Mouse (Mus musculus) E14TG2a.4 (cell line): ENCODE data around the gene Plpp4.

Source experiments
- H3K27me3 ChIP-seq: 2 replicates; pipeline ENCODE4 v1.6.1; 2014; ENCODE audit warnings: low read length, control low read depth; ENCODE audit not compliant: insufficient read depth
- H3K36me3 ChIP-seq: 2 replicates; pipeline ENCODE4 v1.6.1; 2014; ENCODE audit warnings: low read length, control low read depth; ENCODE audit not compliant: insufficient read depth
- H3K4me1 ChIP-seq: replicated peaks from 2 replicates; pipeline ENCODE4 v1.6.1; 2014; ENCODE audit warnings: low read depth, low read length, control low read depth
- H3K4me3 ChIP-seq: replicated peaks from 2 replicates; pipeline ENCODE4 v1.5.1; 2014; ENCODE audit warnings: mild to moderate bottlenecking, low read length
- H3K9me3 ChIP-seq: 2 replicates; pipeline ENCODE4 v1.6.1; 2014; ENCODE audit warnings: low read length, control low read depth
- CTCF ChIP-seq: conservative IDR thresholded peaks from 2 replicates; pipeline ENCODE4 v1.5.1; 2014; ENCODE audit warnings: low read length
- NANOG ChIP-seq: IDR thresholded peaks from 2 replicates; pipeline ENCODE4 v1.6.1; 2014; ENCODE audit warnings: borderline replicate concordance, low read length, mixed read lengths
- POU5F1 ChIP-seq: IDR thresholded peaks from 2 replicates; pipeline ENCODE4 v1.6.1; 2014; ENCODE audit warnings: low read length, borderline replicate concordance

The Plpp4 gene

GRCm38 (mm10) chr7:129399071-129399470, 142.2 kb downstream of the Plpp4 start:
- peaks cover 36% of the 10 kb centered on the region for H3K4me1 ChIP-seq
- no peaks in the 10 kb centered on the region for H3K9me3 ChIP-seq
- no peaks in the 10 kb centered on the region for H3K36me3 ChIP-seq
- H3K27me3 ChIP-seq: no peaks in the 10 kb centered on the region
- no peak for TF ChIP-seq CTCF
- no peak overlapping the region for H3K4me3 ChIP-seq

GRCm38 (mm10) chr7:129402695-129403364, 146.0 kb downstream of the Plpp4 start:
- H3K27me3 ChIP-seq: no peaks in the 10 kb centered on the region
- no peak overlapping the region for H3K4me3 ChIP-seq
- no peaks in the 10 kb centered on the region for H3K9me3 ChIP-seq
- TF ChIP-seq POU5F1: no peak
- TF ChIP-seq CTCF: no peak
- TF ChIP-seq NANOG: no peak
- peaks cover 47% of the 10 kb centered on the region for H3K4me1 ChIP-seq
- peaks cover 5% of the 10 kb centered on the region; the same call in 1 of the 2 replicates for H3K36me3 ChIP-seq

GRCm38 (mm10) chr7:129406069-129406468, 149.2 kb downstream of the Plpp4 start:
- peaks cover 53% of the 10 kb centered on the region for H3K4me1 ChIP-seq
- H3K4me3 ChIP-seq: no peak overlapping the region
- no peak for TF ChIP-seq NANOG
- no peak for TF ChIP-seq POU5F1
- TF ChIP-seq CTCF: no peak
- no peaks in the 10 kb centered on the region for H3K27me3 ChIP-seq
- peaks cover 5% of the 10 kb centered on the region; the same call in 1 of the 2 replicates for H3K36me3 ChIP-seq
- H3K9me3 ChIP-seq: no peaks in the 10 kb centered on the region

- peaks cover 26% of the 10 kb centered on the region for H3K9me3 ChIP-seq
- H3K36me3 ChIP-seq: peaks cover 14% of the 10 kb centered on the region
- H3K4me3 ChIP-seq: no peak overlapping the region
- TF ChIP-seq NANOG: peak; percentile 57; the same call in 1 of the 2 replicates
- TF ChIP-seq POU5F1: peak; percentile 83
- TF ChIP-seq CTCF: no peak
- peaks cover 42% of the 10 kb centered on the region for H3K4me1 ChIP-seq
- H3K27me3 ChIP-seq: no peaks in the 10 kb centered on the region
Observed at GRCm38 (mm10) chr7:129412695-129413094, 155.9 kb downstream of the Plpp4 start.

DNA sequence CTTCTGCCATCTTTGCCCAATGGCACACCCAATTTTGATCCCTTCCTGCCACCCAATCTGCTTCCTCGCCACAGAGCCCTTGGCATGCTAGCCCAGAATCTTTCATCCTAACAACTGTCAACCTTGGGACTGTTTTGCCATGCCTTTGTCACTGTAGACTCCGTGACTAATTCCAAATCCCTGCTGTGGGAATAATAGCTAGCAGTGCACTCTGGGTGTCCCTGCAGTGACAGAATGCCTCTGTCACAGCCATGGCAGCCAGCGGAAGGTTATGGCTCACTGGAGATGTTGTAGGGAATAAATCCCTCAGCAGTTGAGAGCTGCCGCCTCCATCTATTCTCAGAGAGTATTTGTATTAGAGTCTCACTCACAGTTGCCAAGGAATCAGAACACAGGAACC, 158.3 kb downstream of the Plpp4 start:
- TF ChIP-seq NANOG (no peak), CTCF (no peak), POU5F1 (no peak)
- Histone ChIP-seq H3K4me1 (peaks cover 28% of the 10 kb centered on the region), H3K4me3 (no peak overlapping the region), H3K36me3 (peaks cover 14% of the 10 kb centered on the region), H3K9me3 (peaks cover 26% of the 10 kb centered on the region), H3K27me3 (no peaks in the 10 kb centered on the region)

DNA sequence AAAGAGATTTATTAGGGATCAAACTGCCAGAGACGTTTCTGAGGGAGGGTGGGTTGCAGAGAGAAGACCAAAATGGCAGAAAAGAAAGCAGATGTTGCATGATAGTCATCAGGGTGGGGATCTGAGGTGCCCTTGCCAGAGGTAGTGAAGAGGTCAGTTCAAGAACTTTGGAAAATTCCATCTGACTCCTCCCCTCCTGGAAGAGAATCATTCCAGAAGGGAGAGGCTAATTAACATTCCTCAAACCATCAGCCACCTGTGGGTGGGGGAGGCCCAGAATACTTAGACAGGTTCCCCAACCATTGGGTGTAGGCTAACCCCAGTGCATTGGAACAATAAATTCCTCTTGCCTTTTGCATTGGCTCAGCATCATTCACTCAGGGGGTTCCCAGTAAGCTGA, 164.3 kb downstream of the Plpp4 start:
- TF ChIP-seq CTCF (no peak), NANOG (peak; percentile 76)
- no peaks in the 10 kb centered on the region for H3K36me3 ChIP-seq
- H3K27me3 ChIP-seq: no peaks in the 10 kb centered on the region
- H3K4me1 ChIP-seq: peaks cover 70% of the 10 kb centered on the region
- no peaks in the 10 kb centered on the region for H3K9me3 ChIP-seq
- 0 out of 2 replicates have a peak overlapping the region, but pooled peaks have one; percentile 2 for H3K4me3 ChIP-seq

- H3K4me3 ChIP-seq: no peak overlapping the region
- TF ChIP-seq NANOG (no peak), POU5F1 (no peak), CTCF (no peak)
- no peaks in the 10 kb centered on the region for H3K27me3 ChIP-seq
Observed at GRCm38 (mm10) chr7:129425554-129425953, 168.7 kb downstream of the Plpp4 start.

DNA sequence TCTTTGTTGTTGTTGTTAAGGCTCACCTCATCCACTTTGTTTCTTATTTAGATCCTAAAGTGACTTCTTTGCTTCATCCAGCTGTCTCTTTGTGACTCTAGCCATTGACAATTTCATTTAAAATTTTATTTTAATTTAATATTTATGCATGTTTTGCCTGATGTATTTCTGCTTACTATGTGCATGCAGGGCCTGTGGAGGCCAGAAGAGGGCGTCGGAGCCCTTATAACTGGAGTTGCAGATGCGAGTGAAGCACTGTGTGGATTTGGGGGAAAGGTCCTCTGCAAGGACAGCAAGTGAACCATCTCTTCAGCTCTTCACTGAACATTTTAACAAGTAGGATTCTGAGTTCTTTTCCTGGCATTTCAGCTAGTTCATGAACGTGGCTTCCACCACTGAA, 172.0 kb downstream of the Plpp4 start:
- H3K36me3 ChIP-seq: no peaks in the 10 kb centered on the region
- no peaks in the 10 kb centered on the region for H3K27me3 ChIP-seq
- no peak overlapping the region for H3K4me3 ChIP-seq
- no peaks in the 10 kb centered on the region for H3K9me3 ChIP-seq
- H3K4me1 ChIP-seq: peaks cover 70% of the 10 kb centered on the region
- TF ChIP-seq NANOG (no peak), CTCF (peak; percentile 54)

More at GRCm38 (mm10) chr7:129425554-129425953, 168.7 kb downstream of the Plpp4 start:
- no peaks in the 10 kb centered on the region for H3K9me3 ChIP-seq
- peaks cover 77% of the 10 kb centered on the region for H3K4me1 ChIP-seq
- H3K36me3 ChIP-seq: no peaks in the 10 kb centered on the region

- TF ChIP-seq NANOG: peak; percentile 100
- no peak for TF ChIP-seq POU5F1
- no peak for TF ChIP-seq CTCF
- Histone ChIP-seq H3K36me3 (no peaks in the 10 kb centered on the region), H3K4me3 (no peak overlapping the region), H3K27me3 (no peaks in the 10 kb centered on the region), H3K9me3 (no peaks in the 10 kb centered on the region), H3K4me1 (peaks cover 58% of the 10 kb centered on the region)
Observed at GRCm38 (mm10) chr7:129429903-129430302, 173.1 kb downstream of the Plpp4 start.
